Mouse (Mus musculus) kidney, adult 8-10 months (tissue): ENCODE measurements at regions not wholly inside any gene's neighbourhood (a gene's known extent, or its start where the extent isn't known, plus 50 kb on each side); places are given as distances from the start of the nearest gene placed in this dataset.
A peak's percentile ranks its signal among the peaks of the same experiment; 100 is the strongest.

Experiments
- DNase-seq, 2 experiments: peaks; one replicate each; pipeline ENCODE4 v3.0.0; 2022

DNA sequence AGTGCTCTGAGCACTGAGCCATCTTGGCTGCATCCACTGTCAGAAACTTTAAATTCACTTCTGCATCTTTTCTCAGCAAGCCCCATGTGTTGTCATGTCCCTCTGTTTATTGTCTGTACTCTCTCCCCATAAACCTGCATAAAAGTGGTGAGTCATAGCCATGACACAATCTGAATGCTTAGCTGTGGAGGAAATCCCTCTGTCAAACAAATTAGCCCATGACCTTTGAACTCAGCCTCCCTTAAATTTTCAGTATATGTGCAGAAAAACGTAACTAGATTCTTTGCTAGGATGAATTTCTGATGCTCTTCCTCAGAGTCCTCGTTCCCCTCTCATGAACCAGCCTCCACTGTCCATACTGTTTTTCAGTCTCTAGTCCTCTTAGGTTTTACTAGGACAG is 337.4 kb upstream of the Meis1 start:
- no peak for DNase-seq

DNA sequence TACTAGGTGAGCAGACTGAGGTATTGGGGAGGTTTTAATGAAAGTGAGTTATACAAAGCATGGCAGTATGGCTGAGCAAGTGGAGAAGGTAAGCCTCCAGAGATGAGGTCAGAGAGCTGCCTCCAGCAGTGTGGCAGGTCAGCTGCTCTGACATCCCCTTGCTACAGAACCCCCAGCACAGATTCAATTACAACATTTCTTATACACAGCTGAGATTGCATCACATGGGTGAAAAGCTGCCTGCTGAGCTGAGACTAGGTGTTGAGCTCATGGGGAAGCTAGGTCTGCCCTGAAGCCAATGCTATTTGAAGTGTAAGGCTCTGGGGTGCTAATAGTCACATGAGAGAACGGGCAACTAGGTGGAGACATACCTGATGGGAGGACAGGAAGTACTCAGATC is 350.4 kb upstream of the Meis1 start:
- DNase-seq: no peak

DNA sequence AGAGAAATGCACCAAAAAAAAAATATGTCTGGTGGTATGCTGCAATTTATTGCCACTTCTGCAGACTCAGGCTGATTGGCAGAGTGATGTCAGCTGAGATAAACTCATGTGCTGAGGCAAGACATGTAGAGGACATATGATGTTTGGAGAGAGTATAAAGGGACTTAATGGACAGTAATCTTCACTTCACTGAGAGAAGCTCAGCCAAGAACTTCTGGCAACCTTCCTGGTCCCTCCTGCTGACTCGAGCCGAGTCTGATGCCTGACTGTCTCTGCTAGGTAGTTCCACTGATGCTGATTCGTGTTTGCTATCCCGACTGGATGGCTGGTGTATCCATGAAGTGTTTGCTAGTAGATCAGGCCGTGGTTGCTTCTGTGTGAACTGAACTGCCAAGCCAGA is 354.7 kb upstream of the Meis1 start:
- DNase-seq: no peak

DNA sequence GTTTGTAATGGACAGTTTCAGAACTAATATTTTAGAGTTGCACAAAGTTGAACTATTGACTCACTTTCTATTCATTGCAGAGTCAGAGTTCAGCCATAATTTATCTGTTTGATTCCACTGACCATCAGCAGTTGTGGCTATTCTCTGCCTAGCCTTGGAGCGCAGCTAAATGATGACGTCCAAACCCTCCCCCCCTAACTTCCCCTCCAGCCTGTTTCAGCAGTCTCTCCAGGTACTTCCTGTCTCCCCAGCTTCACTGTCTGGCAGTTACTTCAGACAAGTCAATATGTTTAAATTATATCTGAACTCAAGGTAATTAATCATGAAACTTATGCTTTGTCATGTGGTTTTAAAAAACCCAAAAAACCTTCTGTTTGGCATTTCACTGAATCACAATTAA is 362.1 kb upstream of the Meis1 start:
- DNase-seq: no peak

DNA sequence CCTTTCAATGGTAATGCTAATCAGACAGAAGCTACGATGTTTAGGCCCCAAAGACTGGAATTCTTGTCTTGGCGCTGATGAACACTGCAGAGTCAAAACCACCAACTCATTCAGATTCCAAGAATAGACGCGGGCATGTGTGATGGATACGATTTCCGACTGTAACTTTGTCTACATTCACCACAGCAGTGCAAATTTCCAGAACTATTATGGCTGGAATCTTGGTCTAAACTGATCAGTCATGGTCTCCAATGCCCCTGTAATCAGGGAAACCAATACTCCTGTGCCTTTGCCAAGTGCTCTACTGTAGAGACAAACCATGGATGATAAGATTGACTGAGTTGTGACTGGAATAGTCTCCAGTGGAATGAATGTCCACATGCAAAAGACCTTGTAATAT is 370.4 kb upstream of the Meis1 start:
- no peak for DNase-seq

DNA sequence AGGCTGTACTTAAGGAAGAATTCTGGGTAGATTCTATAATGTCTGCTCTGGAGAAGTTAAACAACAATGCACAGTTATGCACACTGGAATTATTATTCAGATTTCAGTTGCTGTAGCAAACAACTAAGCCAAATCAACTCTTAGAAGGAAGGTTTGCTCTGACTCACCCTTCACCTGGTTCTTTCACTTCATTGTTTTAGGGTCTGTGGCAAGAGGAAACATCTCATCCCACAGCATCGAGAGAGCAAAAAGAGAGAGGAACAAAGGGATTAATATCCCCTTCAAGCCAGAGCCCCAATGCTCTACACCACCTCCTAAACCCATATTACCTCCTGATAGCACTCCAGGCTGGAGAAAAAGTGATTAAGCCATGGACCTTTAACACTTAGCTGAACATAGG is 373.4 kb upstream of the Meis1 start:
- no peak for DNase-seq

DNA sequence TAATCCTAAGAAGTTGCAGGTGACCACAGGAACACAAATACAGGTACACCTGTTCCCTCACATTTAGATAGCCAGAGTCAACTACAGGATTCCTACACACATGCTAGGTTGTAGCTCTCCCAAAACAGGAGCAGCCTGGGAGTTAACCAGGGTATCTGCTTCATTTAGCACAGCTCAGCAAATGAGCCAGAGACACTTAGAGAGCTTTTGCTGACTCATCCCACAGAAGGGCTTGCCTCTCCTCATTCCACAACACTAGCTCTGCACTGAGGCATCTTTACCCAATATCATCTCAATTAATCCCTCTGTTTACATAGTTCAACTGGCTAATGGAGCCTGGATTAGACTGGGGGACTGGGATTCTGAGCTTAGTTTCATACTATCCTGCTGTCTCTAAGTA is 375.6 kb upstream of the Meis1 start:
- DNase-seq: no peak

DNA sequence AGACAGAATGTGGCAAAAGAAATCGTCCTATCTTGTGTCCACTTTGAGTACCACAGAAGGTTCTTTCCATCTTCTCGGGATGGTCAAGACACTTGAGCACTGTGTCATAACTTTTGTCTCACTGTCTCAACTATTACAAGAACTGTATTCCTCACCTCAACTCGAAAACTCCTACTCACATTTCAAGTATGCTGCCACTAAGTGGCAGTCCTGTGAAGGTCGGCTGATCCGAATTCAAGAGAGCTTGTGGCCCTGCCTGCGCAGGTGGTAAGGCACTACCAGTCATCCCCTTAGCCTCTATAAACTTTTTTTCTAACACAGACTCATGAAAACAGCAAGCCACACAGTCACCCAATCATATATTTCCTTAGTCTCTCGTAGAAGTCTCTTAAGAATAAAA is 381.6 kb upstream of the Meis1 start:
- DNase-seq: no peak

DNA sequence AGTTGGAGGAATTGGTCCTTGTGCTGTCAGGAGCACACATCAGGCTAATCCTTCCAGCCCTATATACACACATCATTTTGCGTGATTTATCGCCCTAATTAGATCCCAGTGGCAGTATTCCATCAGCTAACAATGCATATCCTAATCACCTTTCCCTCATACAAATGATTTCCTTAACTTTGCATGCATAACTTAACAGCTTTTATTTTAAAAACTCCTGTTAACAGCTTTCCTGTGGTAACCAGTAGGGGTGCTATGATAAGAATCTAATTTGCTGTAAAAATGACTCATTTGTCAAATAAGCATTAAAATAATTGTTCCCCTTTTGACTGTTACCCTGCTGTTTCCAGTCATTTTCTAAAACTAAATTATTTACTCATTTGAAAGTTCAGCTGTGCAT is 401.4 kb upstream of the Meis1 start:
- DNase-seq: no peak

DNA sequence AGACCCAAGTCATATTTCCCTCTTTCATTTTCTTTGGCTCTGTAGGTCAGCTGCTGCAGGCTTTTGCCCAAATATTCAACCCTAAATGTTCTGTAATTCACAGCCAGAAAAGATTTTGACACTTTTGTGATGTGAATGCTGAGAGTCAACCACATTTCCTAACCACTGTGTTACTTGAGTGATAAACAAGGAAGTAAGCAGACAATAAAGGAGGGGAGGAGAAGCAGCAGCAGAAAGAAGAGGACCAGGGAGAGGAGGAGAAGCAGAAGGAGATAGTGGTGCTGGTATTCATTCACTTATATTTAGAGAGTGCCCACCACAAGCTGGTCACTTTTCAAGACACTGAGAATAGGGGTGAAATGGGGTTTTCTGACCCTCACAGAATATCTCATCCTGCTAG is 404.5 kb upstream of the Meis1 start:
- no peak for DNase-seq

DNA sequence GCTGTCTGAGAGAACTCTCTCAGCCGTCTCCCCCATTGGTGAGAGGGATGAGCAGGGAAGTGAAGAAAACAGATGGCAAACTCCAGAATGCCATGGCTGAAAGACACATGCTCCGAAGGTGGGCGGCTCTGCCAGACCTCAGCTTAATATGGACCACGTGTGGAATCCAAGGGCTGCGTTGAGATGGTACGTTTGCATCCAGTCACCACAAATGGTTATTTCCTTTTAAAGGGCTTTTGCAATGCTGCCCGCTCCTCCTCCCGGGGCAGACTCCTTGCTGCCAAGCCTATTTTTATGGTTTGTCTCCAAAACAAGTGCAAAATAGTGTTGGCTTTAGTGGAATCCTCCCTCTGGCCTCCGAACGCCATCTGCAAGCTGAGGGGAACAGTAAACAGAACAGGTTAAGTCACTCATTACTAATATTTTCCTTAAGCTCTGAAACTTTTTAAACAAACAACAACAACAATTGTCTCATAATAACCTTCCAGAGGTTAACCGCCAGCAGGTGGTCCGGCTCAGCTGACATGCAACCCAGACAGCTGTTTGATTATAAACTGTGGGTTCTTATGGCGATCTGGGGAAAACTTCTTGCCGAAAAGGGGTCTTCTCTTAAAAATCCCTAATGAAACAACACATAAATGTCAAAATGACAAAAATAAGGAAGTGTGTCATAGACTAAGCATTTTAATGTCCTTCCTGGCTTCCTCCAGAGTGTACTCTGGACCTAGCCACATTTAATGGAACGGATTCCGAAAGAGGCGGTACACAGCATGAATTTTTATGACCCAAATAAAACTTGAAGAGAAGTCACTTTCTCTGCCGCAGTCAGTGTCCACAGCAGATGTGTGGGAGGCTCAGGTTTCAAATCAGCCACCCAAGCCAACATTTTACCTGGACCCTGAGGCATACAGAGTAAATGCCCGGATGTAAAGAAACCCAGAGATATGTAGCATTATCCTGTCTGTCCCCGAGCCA is 405.3 kb upstream of the Meis1 start:
- peak; percentile 25 to 38 for DNase-seq

DNA sequence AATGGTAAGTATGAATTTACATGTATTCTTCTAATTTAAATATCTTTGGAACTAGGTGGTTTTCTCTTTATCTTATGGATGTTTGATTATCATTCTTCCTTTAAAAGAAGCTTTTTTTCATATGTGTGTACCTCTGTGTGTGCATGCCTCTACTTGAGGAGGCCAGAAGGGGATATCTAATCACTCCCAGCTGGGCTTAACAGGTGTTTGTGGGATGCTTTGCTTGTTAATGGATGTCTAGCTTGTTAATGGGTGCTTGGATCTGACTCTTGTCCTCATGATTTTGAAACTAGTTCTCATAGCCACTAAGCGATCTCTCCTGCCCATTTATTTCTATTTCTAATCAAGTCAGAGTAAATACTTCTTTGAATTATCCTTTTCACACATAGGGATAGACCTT is 408.8 kb upstream of the Meis1 start:
- DNase-seq: no peak

DNA sequence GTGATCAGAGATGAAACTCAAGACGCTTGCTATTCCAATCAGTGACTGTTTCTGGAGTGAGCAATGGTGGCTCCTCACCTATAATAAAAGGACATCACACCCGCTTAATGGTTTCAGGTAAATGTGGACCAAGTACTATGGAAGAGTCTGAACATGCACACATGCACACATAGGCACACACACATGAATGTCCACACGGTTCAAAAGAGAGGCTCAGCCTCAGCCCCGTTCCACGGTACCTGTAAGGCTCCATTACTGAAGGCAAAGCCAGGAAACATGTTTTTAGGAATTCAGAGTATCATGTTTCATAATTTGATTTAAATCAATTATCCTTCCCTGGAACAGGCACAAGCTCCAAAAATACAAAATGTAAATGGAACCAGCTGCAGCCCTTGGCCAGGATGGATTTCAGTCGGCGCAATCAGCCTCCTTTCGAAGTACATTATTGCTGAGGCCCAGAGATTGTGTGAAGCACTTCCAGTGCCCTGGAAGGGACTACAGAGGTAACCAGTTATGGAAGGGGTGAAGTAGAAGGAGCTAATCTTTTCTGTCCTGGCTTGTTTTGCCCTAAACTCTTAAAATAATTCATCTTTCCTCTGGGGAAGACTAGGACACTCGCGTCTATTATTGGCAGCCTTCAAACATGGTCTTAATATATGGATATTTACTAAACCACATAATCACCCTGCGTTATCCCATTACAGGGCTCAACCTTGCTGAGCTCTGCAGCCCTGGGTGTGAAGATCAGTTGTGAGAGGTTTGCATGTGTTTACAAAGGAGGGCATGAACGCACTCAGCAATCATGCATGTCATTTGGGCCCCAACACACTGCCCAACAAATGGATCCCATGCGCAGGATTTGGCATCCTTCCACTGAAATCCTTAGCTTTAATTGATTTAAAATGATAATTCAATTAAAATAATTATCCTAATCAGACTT is 415.2 kb upstream of the Meis1 start:
- DNase-seq: no peak

DNA sequence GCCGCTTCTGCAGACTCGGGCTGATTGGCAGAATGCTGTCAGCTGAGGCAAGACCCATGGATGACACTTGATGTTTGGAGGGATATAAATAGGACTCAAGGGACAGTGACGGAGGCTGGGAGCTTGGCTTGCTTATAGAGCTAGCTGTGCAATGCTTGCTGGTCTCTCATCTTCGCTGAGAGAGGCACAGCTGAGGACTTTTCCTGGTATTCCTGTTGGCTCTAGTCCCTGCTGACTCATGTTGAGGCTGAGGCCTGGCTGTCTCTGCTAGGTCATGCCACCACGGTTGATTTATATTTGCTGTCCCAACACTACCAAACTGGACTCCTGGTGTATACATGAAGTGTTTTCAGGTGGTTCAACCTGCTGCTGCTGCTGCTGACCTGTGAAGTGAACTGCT is 419.6 kb upstream of the Meis1 start:
- DNase-seq: no peak

DNA sequence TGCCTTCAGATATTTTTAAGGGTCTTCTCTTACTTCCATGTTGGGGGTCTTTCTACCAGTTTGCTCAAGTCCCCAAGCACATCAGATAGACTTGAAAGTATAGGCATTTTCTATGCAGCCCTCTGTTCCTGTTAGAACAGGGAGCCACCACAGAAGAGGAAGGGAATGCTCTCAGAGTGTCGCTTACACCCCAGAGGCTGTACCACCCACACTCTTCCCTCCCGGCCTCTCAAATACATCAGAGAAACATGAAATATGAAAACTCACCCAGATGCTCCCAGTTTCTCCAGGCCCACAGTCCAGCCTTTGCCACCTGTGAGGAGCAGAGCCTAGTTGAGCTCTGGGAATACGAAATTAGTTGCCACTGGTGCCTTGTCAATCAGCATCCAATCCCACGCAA is 423.2 kb upstream of the Meis1 start:
- no peak for DNase-seq

DNA sequence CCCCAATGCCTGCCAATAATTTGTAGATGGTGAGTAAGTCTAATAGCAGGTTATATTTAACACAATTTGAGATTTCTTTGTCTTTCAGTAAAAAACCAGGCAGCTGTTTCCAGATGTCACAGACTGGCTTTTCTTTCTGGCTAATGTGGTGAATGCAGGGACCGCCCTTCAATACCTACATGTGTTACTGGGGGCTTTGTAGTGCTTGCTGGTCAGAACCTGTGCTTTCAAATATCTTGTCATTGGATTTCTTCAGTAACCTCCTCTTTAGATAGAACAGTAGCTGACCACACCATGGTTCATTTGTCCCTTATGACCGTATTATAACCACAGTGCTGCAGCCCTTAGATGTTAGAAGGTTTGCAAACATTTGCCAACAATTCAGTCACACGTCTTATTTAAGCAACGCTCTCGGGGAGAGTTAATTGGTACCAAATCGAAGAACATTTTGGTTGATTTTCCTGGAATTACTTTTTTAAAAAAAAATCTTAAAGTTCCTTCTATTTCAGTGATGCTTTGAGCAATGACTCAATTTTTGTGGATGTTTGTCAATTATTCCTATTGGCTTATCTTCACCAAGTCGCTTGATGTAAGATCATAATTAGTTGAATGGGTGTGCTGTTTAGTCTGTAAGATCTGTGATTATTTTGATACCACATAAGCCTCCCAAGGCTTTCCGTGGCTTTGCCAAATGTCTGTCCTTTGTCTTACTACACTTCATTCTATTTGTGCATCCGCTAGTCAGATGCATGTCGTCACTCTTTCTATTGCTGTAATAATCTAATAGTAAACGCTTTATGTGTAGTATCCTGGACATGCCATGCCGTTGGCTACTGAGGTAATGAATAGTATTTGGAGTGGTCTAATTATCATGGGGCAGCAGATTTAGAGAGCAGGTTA is 436.9 kb upstream of the Meis1 start:
- DNase-seq: no peak

DNA sequence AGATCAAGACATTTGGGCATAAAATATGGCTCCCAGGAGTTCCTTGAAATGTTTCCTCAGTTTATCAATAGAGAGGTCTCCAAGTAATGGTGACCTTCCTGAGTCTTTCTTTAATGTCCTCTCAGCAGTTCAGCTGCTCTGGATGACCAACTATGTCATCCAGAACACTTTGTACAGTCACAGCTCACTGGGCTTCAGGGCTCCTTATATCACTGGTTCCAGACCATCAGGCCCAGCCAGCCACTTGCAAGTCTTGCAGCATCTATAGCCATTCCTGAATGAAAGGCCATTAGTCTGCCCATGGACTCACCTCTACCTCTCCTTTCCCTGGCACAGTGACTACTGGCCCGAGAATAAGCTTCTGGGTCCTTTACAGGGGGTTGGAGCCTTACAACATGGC is 437.8 kb upstream of the Meis1 start:
- no peak for DNase-seq

DNA sequence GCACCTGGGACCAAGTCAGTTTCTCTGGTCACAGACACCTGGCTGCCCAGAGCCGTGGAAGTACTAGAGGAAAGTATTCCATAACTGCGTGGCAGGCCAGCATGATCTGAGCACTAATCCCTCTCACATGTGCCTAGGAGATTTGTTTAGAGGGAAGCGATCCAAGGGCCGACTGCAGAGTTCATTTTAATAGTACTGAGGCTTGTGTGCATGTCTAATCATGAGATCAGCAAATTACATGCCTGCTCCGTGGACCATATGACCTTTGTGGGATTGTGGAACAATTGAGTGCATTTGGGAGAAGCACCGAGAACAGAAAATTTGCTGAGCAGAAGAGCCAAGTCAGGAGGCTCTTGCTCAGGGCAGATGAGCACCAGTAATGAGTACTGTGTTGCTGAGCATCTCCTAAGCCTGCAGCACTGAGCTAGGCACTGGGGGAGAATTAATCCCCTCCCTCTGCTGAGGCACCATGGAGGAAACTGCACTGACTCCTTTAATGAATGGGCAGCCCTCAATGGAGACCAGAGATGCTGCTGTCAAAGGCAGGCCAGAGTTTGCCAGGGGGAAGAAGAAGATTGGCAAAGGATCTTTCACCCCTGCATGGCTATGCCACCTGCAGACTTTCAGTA is 445.1 kb upstream of the Meis1 start:
- DNase-seq: no peak

DNA sequence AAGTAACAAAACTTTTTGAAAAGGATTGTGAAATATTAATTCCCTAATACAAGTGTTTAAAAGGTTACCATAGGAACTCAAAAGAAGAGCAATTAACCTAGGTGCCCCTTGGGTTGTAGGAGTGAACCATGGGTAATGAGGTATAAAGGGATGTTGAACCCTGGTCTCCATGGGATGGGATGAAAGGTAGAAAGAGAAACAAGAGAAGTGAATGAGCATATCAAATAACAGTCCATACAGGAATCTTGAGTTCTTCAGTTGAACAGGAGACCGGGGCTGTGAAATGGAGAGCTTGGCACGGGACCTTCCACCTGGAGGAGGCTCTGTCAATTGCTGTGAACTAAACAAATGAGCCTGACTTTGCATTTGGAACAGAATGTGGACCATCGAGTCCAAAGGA is 449.6 kb upstream of the Meis1 start:
- no peak for DNase-seq

DNA sequence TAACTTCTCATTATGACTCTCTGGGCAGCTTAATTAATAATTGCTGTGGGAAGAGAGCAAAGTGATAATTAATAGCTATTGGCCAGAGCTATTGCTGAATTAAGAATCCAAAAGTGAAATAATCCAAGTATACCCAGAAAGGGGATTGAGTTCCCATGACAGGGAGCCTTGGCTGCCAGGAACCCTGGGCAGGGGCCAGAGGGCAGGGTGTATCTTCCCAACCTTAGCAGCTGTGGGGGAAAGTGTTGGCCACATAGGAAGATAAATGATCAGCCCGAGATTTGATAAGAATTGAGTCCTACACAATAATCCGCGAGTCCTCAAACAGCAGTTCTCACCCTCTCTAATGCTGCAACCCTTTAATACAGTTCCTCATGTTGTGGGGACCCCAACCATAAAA is 450.0 kb upstream of the Meis1 start:
- no peak for DNase-seq

DNA sequence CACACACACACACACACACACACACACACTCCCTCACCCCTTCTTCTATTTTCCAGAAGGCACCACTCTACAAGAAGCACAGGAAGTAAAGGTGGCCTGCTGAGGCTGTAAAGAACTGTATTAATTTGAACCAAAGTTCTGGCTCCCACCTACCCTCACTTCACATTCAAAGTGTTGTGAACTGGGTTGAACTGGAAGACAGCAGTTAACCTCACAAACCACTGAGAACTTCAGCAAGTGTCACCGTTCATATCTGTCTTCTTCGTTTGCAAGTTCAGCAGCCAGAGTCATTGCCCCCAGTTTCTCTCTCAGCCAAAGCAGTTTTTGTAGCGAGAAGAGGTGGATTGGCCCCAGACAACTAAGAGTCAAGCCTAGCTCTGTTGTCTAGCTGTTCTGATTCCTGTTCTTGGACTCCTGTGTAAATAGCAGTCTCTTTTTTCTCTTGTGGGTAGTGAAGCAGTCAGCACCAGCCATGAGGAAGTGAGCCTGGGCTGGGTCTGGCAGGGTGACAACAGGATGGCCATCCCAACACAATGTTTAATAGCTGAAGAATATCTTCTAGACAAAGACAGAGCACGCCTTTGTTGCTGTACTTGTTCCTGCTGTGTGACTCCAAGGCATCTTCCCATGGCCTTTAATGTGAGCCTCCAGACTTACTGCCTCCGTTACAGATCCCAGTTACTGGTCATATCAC is 452.0 kb upstream of the Meis1 start:
- DNase-seq: no peak
